In genomic region chr9:21527100-21527801, GRCm38 (mm10) we compare ENCODE assay signal across 1 mouse cellular context.
TF ChIP-seq lines count a peak whose summit lies in the region.

No protein-coding gene starts in this region.

TF ChIP-seq in MEL, 35 proteins besides CTCF, POLR2A, EP300 and RAD21:
- TF ChIP-seq E2F4 (IDR thresholded peaks at IDR 0.05; ENCODE audit: borderline replicate concordance, low read depth, low read length) (0 out of 2 replicates have a peak, but pooled peaks have one; percentile 49), TBP (IDR thresholded peaks at IDR 0.05; ENCODE audit: low read depth, low read length) (peak; percentile 96), ELF1 (IDR thresholded peaks at IDR 0.05; ENCODE audit: low read depth, low read length) (peak; percentile 59; the same call in 1 of the 2 replicates), NELFE (IDR thresholded peaks at IDR 0.05; ENCODE audit: low read depth, low read length) (no peak), POLR2AphosphoS5 (IDR thresholded peaks at IDR 0.05; ENCODE audit: borderline replicate concordance, low read depth, low read length) (no peak), CHD1 (IDR thresholded peaks at IDR 0.05; ENCODE audit: low read depth, low read length) (peak; percentile 69; the same call in 1 of the 2 replicates), MYC (IDR thresholded peaks at IDR 0.05; ENCODE audit: low read depth, low read length) (peak; percentile 83), TAL1 (IDR thresholded peaks at IDR 0.05; ENCODE audit: low read length) (no peak), ZNF384 (IDR thresholded peaks at IDR 0.05; ENCODE audit: low read depth, low read length) (peak; percentile 71), UBTF (IDR thresholded peaks at IDR 0.05; ENCODE audit: borderline replicate concordance, insufficient read depth, low read depth, low read length) (peak; percentile 56; the same call in 1 of the 2 replicates), MXI1 (IDR thresholded peaks at IDR 0.05; ENCODE audit: low read depth, low read length) (0 out of 2 replicates have a peak, but pooled peaks have one; percentile 1), MAFK (IDR thresholded peaks at IDR 0.05; ENCODE audit: borderline replicate concordance, low read depth, low read length) (peak; percentile 92)
